ENCODE assay signal across 28 mouse cellular contexts in genomic region chr3:55612023-55612422, GRCm38 (mm10).
DNase-seq lines count a peak whose midpoint lies in the region; ATAC-seq and TF ChIP-seq lines count a peak whose summit lies in the region.
"Had no signal": no experiment of that assay in that cellular context is flagged by ENCODE, and none has a peak within 500 bp of the region (broad histone marks: within the 10 kb centered on the region; RNA-seq: fewer than 3 reads in every experiment).

No protein-coding gene starts in this region.

- H3K4me2 ChIP-seq in forebrain, embryonic 14.5 days (ENCODE audit: low read length) = no peak overlapping the region
- H3K4me2 ChIP-seq in lung, embryonic 15.5 days = no peak overlapping the region
- no peak overlapping the region for H3K4me2 ChIP-seq in embryonic facial prominence, embryonic 15.5 days (replicated peaks)
- H3K4me2 ChIP-seq in limb, embryonic 14.5 days (replicated peaks; ENCODE audit: low read depth, low read length, severe bottlenecking) = no peak overlapping the region; the same call in 1 of the 2 replicates
- no peak overlapping the region for H3K4me2 ChIP-seq in intestine, embryonic 16.5 days (ENCODE audit: low read depth, low read length)
- H3K4me2 ChIP-seq: hindbrain, embryonic 15.5 days; limb, embryonic 15.5 days; liver, embryonic 13.5 days; midbrain, embryonic 12.5 days; neural tube, embryonic 13.5 days; stomach, embryonic 15.5 days had no signal

- no peak for TF ChIP-seq POLR2A in limb, embryonic 14.5 days (IDR thresholded peaks at IDR 0.05; ENCODE audit: borderline replicate concordance, extremely low read depth, insufficient read depth, insufficient read length)

- H3K27ac ChIP-seq in forebrain, embryonic 10.5 days = peak overlapping the region; percentile 63; the same call in 1 of the 2 replicates
- no peak overlapping the region for H3K27ac ChIP-seq in forebrain, embryonic 14.5 days (ENCODE audit: low read depth, low read length)
- peak overlapping the region; percentile 15; the same call in 1 of the 2 replicates for H3K27ac ChIP-seq in lung, embryonic 15.5 days
- peak overlapping the region; percentile 78 for H3K27ac ChIP-seq in embryonic facial prominence, embryonic 15.5 days (replicated peaks)
- peak overlapping the region; percentile 26; the same call in 1 of the 2 replicates for H3K27ac ChIP-seq in limb, embryonic 14.5 days (replicated peaks; ENCODE audit: low read depth, low read length)
- H3K27ac ChIP-seq in intestine, embryonic 16.5 days (ENCODE audit: low read length) = no peak overlapping the region
- H3K27ac ChIP-seq: heart, embryonic 10.5 days; hindbrain, embryonic 15.5 days; kidney, postnatal 0 days; liver, embryonic 13.5 days; midbrain, embryonic 12.5 days; neural tube, embryonic 13.5 days; stomach, embryonic 15.5 days had no signal

- no peak overlapping the region for H3K9ac ChIP-seq in forebrain, embryonic 14.5 days (ENCODE audit: low read length)
- no peak overlapping the region for H3K9ac ChIP-seq in lung, embryonic 15.5 days
- H3K9ac ChIP-seq in embryonic facial prominence, embryonic 15.5 days = no peak overlapping the region
- no peak overlapping the region for H3K9ac ChIP-seq in limb, embryonic 14.5 days (ENCODE audit: low read depth, low read length, severe bottlenecking)
- no peak overlapping the region for H3K9ac ChIP-seq in intestine, embryonic 16.5 days (ENCODE audit: low read depth, low read length)
- H3K9ac ChIP-seq: forebrain, postnatal 0 days; hindbrain, embryonic 15.5 days; limb, embryonic 15.5 days; liver, embryonic 13.5 days; midbrain, embryonic 12.5 days; neural tube, embryonic 13.5 days; stomach, embryonic 15.5 days had no signal

- peaks cover 14% of the 10 kb centered on the region for H3K4me1 ChIP-seq in forebrain, embryonic 10.5 days
- no peaks in the 10 kb centered on the region for H3K4me1 ChIP-seq in forebrain, embryonic 14.5 days (ENCODE audit: control insufficient read depth, insufficient read depth, low read length)
- H3K4me1 ChIP-seq in lung, embryonic 15.5 days = 0 out of 2 replicates have a peak, but pooled peaks cover 3% of the 10 kb centered on the region
- H3K4me1 ChIP-seq in embryonic facial prominence, embryonic 15.5 days = peaks cover 13% of the 10 kb centered on the region; the same call in 1 of the 2 replicates
- H3K4me1 ChIP-seq in limb, embryonic 14.5 days (ENCODE audit: control insufficient read depth, insufficient read depth, low read length) = peaks cover 11% of the 10 kb centered on the region
- no peaks in the 10 kb centered on the region for H3K4me1 ChIP-seq in intestine, embryonic 16.5 days (ENCODE audit: control insufficient read depth, insufficient read depth, low read length)
- H3K4me1 ChIP-seq: heart, embryonic 10.5 days; hindbrain, embryonic 15.5 days; liver, embryonic 13.5 days; midbrain, embryonic 12.5 days; neural tube, embryonic 13.5 days; stomach, embryonic 15.5 days had no signal

- H3K36me3 ChIP-seq in forebrain, embryonic 10.5 days (replicated peaks) = no peaks in the 10 kb centered on the region
- no peaks in the 10 kb centered on the region for H3K36me3 ChIP-seq in forebrain, embryonic 14.5 days (ENCODE audit: control insufficient read depth, insufficient read depth, low read length)
- H3K36me3 ChIP-seq in lung, embryonic 15.5 days = no peaks in the 10 kb centered on the region
- H3K36me3 ChIP-seq in embryonic facial prominence, embryonic 15.5 days = no peaks in the 10 kb centered on the region
- H3K36me3 ChIP-seq in limb, embryonic 14.5 days (ENCODE audit: control insufficient read depth, insufficient read depth, low read length) = no peaks in the 10 kb centered on the region
- H3K36me3 ChIP-seq in intestine, embryonic 16.5 days (ENCODE audit: control insufficient read depth, insufficient read depth, low read length) = no peaks in the 10 kb centered on the region
- H3K36me3 ChIP-seq: G1E; heart, embryonic 10.5 days; hindbrain, embryonic 15.5 days; limb, embryonic 15.5 days; liver, embryonic 13.5 days; midbrain, embryonic 12.5 days; neural tube, embryonic 13.5 days; stomach, embryonic 15.5 days had no signal

- no peak for DNase-seq in forebrain, embryonic 10.5 days (ENCODE audit: extremely low spot score, low spot score)
- DNase-seq in forebrain, embryonic 14.5 days (ENCODE audit: low spot score) = no peak
- DNase-seq in lung, postnatal 14 days = no peak
- DNase-seq in limb, embryonic 14.5 days (ENCODE audit: low spot score) = no peak
- DNase-seq in kidney, adult 8-10 months = no peak
- DNase-seq: adrenal gland, adult 8-10 months; cerebellum, adult 8-10 months; cerebellum, postnatal 36 days; forebrain, postnatal 0 days; gastrocnemius, postnatal 14 days; heart, postnatal 36 days; kidney, adult 2 months; kidney, postnatal 4 days; liver, embryonic 13.5 days; lung, adult 2 months; lung, postnatal 36 days had no signal

- 62% methylated on average over 5 of the region's 5 CpGs for WGBS in forebrain, embryonic 10.5 days
- 80% methylated on average over 5 of the region's 5 CpGs for WGBS in forebrain, embryonic 14.5 days
- 54% methylated on average over 5 of the region's 5 CpGs for WGBS in lung, embryonic 15.5 days
- WGBS in embryonic facial prominence, embryonic 15.5 days = 34% methylated on average over 5 of the region's 5 CpGs
- WGBS in limb, embryonic 14.5 days = 43% methylated on average over 5 of the region's 5 CpGs
- WGBS in intestine, embryonic 16.5 days = 52% methylated on average over 5 of the region's 5 CpGs

- no peaks in the 10 kb centered on the region for H3K9me3 ChIP-seq in forebrain, embryonic 10.5 days
- H3K9me3 ChIP-seq in forebrain, embryonic 14.5 days (replicated peaks; ENCODE audit: control insufficient read depth, low read length) = no peaks in the 10 kb centered on the region
- H3K9me3 ChIP-seq in lung, embryonic 15.5 days = no peaks in the 10 kb centered on the region
- H3K9me3 ChIP-seq in embryonic facial prominence, embryonic 15.5 days (replicated peaks) = no peaks in the 10 kb centered on the region
- H3K9me3 ChIP-seq in limb, embryonic 14.5 days (ENCODE audit: control insufficient read depth, low read length) = no peaks in the 10 kb centered on the region
- H3K9me3 ChIP-seq in intestine, embryonic 16.5 days (ENCODE audit: control insufficient read depth, low read length) = no peaks in the 10 kb centered on the region
- H3K9me3 ChIP-seq: heart, embryonic 10.5 days; hindbrain, embryonic 15.5 days; limb, embryonic 15.5 days; liver, embryonic 13.5 days; midbrain, embryonic 12.5 days; neural tube, embryonic 13.5 days; stomach, embryonic 15.5 days had no signal

- ATAC-seq in forebrain, embryonic 14.5 days = no peak
- ATAC-seq in lung, embryonic 15.5 days (ENCODE audit: borderline replicate concordance, extremely low read depth, low FRiP score, low TSS enrichment) = no peak
- ATAC-seq in embryonic facial prominence, embryonic 15.5 days (ENCODE audit: insufficient number of reproducible peaks, low FRiP score, low TSS enrichment, low read depth) = no peak
- no peak for ATAC-seq in limb, embryonic 14.5 days (ENCODE audit: low FRiP score, low read depth)
- no peak for ATAC-seq in intestine, embryonic 16.5 days
- ATAC-seq: forebrain, postnatal 0 days had no signal

- H3K27me3 ChIP-seq in forebrain, embryonic 10.5 days (ENCODE audit: poor library complexity, severe bottlenecking) = no peaks in the 10 kb centered on the region
- H3K27me3 ChIP-seq in forebrain, embryonic 14.5 days (replicated peaks; ENCODE audit: control insufficient read depth, insufficient read depth, low read length) = no peaks in the 10 kb centered on the region
- H3K27me3 ChIP-seq in lung, embryonic 15.5 days = no peaks in the 10 kb centered on the region
- no peaks in the 10 kb centered on the region for H3K27me3 ChIP-seq in embryonic facial prominence, embryonic 15.5 days
- no peaks in the 10 kb centered on the region for H3K27me3 ChIP-seq in limb, embryonic 14.5 days (ENCODE audit: control insufficient read depth, insufficient read depth, low read length)
- no peaks in the 10 kb centered on the region for H3K27me3 ChIP-seq in intestine, embryonic 16.5 days (replicated peaks; ENCODE audit: control insufficient read depth, insufficient read depth, low read length)
- H3K27me3 ChIP-seq: CH12.LX; hindbrain, embryonic 15.5 days; limb, embryonic 15.5 days; liver, embryonic 13.5 days; midbrain, embryonic 12.5 days; neural tube, embryonic 13.5 days; stomach, embryonic 15.5 days had no signal

- no peak overlapping the region for H3K4me3 ChIP-seq in forebrain, embryonic 10.5 days
- no peak overlapping the region for H3K4me3 ChIP-seq in forebrain, embryonic 14.5 days (ENCODE audit: low read depth, low read length)
- no peak overlapping the region for H3K4me3 ChIP-seq in lung, embryonic 15.5 days
- H3K4me3 ChIP-seq in embryonic facial prominence, embryonic 15.5 days (replicated peaks) = no peak overlapping the region
- no peak overlapping the region for H3K4me3 ChIP-seq in limb, embryonic 14.5 days (replicated peaks; ENCODE audit: low read length)
- no peak overlapping the region for H3K4me3 ChIP-seq in intestine, embryonic 16.5 days (ENCODE audit: low read length)
- H3K4me3 ChIP-seq: heart, embryonic 10.5 days; hindbrain, embryonic 15.5 days; limb, embryonic 15.5 days; liver, embryonic 13.5 days; midbrain, embryonic 12.5 days; neural tube, embryonic 13.5 days; stomach, embryonic 15.5 days had no signal

Comparison
In these comparisons a context has a peak if more than half of its experiments do, and no peak if none do; other contexts are left out.
1. H3K27ac ChIP-seq: peak in forebrain, embryonic 10.5 days (single experiment), lung, embryonic 15.5 days (single experiment), embryonic facial prominence, embryonic 15.5 days (single experiment) and limb, embryonic 14.5 days (single experiment); none in forebrain, embryonic 14.5 days (single experiment) and intestine, embryonic 16.5 days (single experiment).